Mouse (Mus musculus) lung, embryonic 15.5 days (tissue): ENCODE data around the gene Cldn2. TPM values are rescaled to one million over a fixed set of nuclear protein-coding genes. Genes with fewer than 3 reads are reported as not detected.

Experiments used
- ATAC-seq: fragments of 200-750 bp; cut with Nextera tagmentation; 2 replicates; pipeline ENCODE4 v1.8.0; 2017; ENCODE audit warnings: moderate number of reproducible peaks, borderline replicate concordance; ENCODE audit not compliant: low FRiP score, low TSS enrichment; ENCODE audit errors: extremely low read depth
- H3K27ac ChIP-seq: fragments of 300-500 bp; sonication (generic); 2 replicates; pipeline ENCODE4 v1.5.1; 2015; ENCODE audit warnings: moderate library complexity, mild to moderate bottlenecking, inconsistent platforms
- H3K27me3 ChIP-seq: fragments of 300-500 bp; sonication (generic); 2 replicates; pipeline ENCODE4 v1.6.1; 2015; ENCODE audit warnings: inconsistent platforms
- H3K36me3 ChIP-seq: fragments of 300-500 bp; sonication (generic); 2 replicates; pipeline ENCODE4 v1.6.1; 2015; ENCODE audit warnings: inconsistent platforms
- H3K4me1 ChIP-seq: fragments of 300-500 bp; sonication (generic); 2 replicates; pipeline ENCODE4 v1.6.1; 2015; ENCODE audit warnings: inconsistent platforms
- H3K4me2 ChIP-seq: fragments of 300-500 bp; sonication (generic); 2 replicates; pipeline ENCODE4 v1.6.1; 2015; ENCODE audit warnings: inconsistent platforms, mild to moderate bottlenecking, moderate library complexity
- H3K4me3 ChIP-seq: fragments of 300-500 bp; sonication (generic); 2 replicates; pipeline ENCODE4 v1.5.1; 2015; ENCODE audit warnings: mild to moderate bottlenecking, inconsistent platforms
- H3K9ac ChIP-seq: fragments of 300-500 bp; sonication (generic); 2 replicates; pipeline ENCODE4 v1.6.1; 2015; ENCODE audit warnings: inconsistent platforms
- H3K9me3 ChIP-seq: fragments of 300-500 bp; sonication (generic); 2 replicates; pipeline ENCODE4 v1.6.1; 2016; ENCODE audit warnings: inconsistent platforms
- WGBS: fragments of 180-500 bp; shearing (Covaris S2); methylation state at CpG from one replicate; pipeline ENCODE4 v1.1.7; 2015; 5-methylcytosine and 5-hydroxymethylcytosine counted together
- polyA plus RNA-seq: library from polyadenylated mRNA; unstranded; fragments of >200 nt; fragmentation: Nextera tagmentation; extraction: Ambion mirVana; gene quantifications from 2 replicates; pipeline ENCODE4 v1.2.1, GENCODE M21; 2015

The Cldn2 gene
- polyA plus RNA-seq, 1 experiment from 2014 or later = 0.50 TPM

DNA sequence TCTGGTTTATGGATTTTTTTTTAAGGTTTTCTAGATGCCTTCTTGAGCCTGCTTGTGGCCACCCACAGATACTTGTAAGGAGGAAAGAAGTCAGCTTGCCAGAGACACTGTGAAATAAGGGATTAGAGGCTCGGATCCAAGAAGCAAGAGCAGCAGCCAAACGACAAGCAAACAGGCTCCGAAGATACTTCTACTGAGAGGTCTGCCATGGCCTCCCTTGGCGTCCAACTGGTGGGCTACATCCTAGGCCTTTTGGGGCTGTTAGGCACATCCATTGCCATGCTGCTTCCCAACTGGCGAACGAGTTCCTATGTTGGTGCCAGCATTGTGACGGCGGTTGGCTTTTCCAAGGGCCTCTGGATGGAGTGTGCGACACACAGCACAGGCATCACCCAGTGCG lies 7.9 kb downstream of the Cldn2 start:
- ATAC-seq = no peak
- WGBS = 90% methylated on average over 10 of the region's 10 CpGs
- Histone ChIP-seq H3K36me3 (no peaks in the 10 kb centered on the region), H3K4me1 (no peaks in the 10 kb centered on the region), H3K9ac (no peak overlapping the region), H3K4me3 (no peak overlapping the region), H3K4me2 (no peak overlapping the region), H3K27me3 (no peaks in the 10 kb centered on the region), H3K9me3 (no peaks in the 10 kb centered on the region), H3K27ac (no peak overlapping the region)

DNA sequence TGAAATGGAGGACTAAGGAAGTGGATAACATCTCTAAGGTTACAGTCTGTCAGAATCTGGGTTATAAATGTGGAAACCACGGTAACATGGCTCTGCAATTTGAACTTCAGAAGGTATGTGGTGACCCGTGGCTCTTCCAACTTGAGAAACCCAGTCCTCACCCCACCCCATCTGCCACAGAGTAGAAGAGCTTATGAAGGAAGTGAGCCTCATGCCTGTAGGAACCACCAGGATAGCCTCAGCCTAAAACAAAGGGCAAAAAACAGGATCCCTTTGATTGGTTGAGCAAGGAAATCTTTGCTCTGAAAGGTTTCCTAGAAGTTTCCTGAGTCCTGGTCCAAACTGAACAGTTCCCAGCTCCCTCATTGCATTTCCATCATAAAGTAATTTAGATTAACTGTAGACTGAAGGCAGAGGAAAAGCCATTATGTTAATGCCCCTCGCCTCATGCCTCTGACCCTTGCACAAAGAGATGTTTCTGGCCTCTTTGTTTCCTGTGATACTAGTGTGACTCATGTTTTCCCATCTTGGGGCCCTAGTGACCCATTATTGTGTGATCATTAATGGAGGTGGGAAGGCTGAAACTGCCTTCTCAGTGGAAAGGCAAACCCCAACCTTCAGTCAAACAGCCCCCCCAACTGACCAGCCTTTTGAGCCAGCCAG lies 12.1 kb downstream of the Cldn2 start:
- no peaks in the 10 kb centered on the region for H3K36me3 ChIP-seq
- H3K4me2 ChIP-seq = no peak overlapping the region
- no peaks in the 10 kb centered on the region for H3K9me3 ChIP-seq
- no peak overlapping the region for H3K9ac ChIP-seq
- no peaks in the 10 kb centered on the region for H3K4me1 ChIP-seq
- no peak overlapping the region for H3K27ac ChIP-seq
- ATAC-seq = no peak
- H3K4me3 ChIP-seq = no peak overlapping the region
- 69% methylated on average over 3 of the region's 3 CpGs for WGBS
- no peaks in the 10 kb centered on the region for H3K27me3 ChIP-seq

DNA sequence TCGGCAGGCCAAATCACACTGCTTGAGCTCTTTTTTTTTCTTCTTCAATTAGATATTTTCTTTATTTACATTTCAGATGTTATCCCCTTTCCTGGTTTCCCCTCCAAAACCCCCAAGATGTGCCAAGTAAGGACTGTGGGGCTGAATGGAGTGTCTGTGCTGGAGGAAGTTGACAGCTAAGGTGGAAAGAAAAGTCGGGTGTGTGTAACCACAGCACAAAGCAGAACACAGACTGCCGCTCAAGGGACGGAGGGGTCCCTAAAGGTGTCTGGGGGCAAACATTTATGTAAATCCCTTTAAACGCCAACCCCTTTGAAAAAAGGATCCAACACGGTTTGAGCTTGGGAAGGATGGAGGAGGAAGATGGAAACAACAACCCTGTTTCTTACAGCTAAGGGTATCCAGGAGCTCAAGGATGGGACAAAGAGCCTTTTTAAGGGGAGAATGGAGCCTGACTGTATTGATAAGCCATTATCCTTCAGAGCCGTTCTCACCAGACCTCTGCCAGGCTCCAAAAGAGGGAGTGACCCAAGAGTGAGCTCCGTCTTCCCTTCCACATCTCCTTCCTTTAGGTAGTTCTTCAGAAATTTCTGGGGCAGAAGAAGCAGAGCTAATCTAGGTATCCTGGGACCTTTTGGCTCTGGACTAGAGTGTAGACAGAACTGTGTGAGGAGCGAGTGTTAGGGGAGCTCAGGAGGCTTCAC lies 12.8 kb downstream of the Cldn2 start:
- ATAC-seq = no peak

DNA sequence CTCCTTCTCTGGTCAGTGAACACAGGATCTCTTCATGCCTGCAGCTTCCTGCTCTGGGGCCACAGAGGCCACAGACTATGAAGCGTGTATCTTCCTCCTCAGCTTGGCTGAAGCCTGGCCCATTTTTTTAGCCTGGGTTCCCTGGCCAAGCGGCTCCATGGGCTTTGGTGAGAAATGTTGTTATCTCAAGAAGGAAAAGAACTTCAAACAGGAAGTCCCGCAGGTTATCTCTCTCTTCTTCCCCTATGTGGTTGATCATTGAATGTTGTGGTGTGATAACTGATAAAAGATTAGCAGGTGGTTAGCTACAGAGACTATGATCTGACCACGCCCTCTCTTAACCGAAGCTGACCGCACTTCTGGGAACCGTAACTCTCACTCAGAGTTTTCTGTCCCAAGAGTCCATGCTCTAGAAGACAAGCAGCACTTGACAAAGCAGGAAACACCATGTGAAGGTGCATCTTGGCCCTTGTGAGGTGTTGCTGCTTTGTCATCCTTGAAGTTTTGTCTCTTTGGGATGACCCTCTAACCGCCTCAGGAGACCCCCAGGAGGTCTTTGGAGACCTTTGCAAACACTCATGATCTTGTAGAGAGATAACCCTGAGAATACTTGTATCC lies 13.5 kb downstream of the Cldn2 start:
- no peaks in the 10 kb centered on the region for H3K27me3 ChIP-seq

More for the DNA sequence above, 12.8 kb downstream of the Cldn2 start:
- no peaks in the 10 kb centered on the region for H3K9me3 ChIP-seq
- no peaks in the 10 kb centered on the region for H3K36me3 ChIP-seq
- H3K27ac ChIP-seq = no peak overlapping the region
- no peaks in the 10 kb centered on the region for H3K4me1 ChIP-seq
- H3K4me3 ChIP-seq = no peak overlapping the region
- no peak overlapping the region for H3K4me2 ChIP-seq
- no peaks in the 10 kb centered on the region for H3K27me3 ChIP-seq
- 74% methylated on average over 9 of the region's 9 CpGs for WGBS
- no peak overlapping the region for H3K9ac ChIP-seq

DNA sequence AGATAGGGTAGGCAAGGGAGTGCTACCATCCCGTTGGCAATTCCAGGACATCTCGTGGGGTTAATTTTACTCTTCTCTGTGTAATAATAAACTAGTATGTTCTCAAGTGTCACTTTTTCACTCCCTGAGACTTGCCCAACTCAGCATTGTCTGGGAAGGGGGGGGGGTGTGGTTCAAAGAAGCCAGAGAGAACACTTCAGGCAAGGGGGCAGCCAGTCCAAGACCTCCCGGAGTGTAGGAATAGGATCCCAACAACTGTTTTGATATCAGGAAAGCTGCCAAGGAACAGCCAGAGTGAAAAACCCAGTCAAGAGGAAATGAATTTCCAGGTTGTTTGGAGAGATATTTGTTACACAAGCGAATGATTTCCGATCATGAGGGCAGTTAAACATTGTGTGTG lies 14.6 kb downstream of the Cldn2 start:
- no peaks in the 10 kb centered on the region for H3K36me3 ChIP-seq
- 55% methylated on average over 5 of the region's 5 CpGs for WGBS
- no peak overlapping the region for H3K27ac ChIP-seq

More for the DNA sequence above, 13.5 kb downstream of the Cldn2 start:
- Histone ChIP-seq H3K4me1 (no peaks in the 10 kb centered on the region), H3K27ac (no peak overlapping the region), H3K4me3 (no peak overlapping the region), H3K36me3 (no peaks in the 10 kb centered on the region), H3K4me2 (no peak overlapping the region), H3K9ac (no peak overlapping the region), H3K9me3 (no peaks in the 10 kb centered on the region)
- no peak for ATAC-seq
- WGBS = 70% methylated on average over 8 of the region's 8 CpGs

DNA sequence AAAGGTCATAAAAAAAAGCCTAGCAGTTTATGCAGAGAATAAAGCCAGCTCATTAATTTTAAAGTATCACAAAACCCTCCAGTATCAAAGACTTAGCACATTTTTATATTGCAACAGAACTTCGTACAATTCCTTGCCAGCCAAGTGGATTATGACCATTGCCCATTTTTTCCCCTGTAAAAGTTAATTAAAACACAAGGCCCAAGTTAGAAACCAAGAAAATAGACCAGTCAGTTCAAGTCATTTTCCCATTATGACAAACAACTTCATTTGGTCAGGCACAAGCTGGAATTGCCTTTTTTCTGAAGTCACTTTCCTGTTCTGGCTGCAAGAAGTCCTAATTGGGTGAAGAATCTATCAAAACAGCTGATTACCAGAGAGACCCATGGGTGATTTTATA lies 24.8 kb downstream of the Cldn2 start:
- no peaks in the 10 kb centered on the region for H3K27me3 ChIP-seq
- no peak for ATAC-seq
- no peak overlapping the region for H3K27ac ChIP-seq
- H3K4me1 ChIP-seq = no peaks in the 10 kb centered on the region
- H3K4me3 ChIP-seq = no peak overlapping the region
- H3K4me2 ChIP-seq = no peak overlapping the region
- H3K36me3 ChIP-seq = no peaks in the 10 kb centered on the region
- no peaks in the 10 kb centered on the region for H3K9me3 ChIP-seq
- no peak overlapping the region for H3K9ac ChIP-seq
- WGBS = 79% methylated on average over 1 of the region's 1 CpGs

More for the DNA sequence above, 14.6 kb downstream of the Cldn2 start:
- no peak for ATAC-seq
- H3K27me3 ChIP-seq = no peaks in the 10 kb centered on the region
- H3K4me3 ChIP-seq = no peak overlapping the region
- no peak overlapping the region for H3K9ac ChIP-seq
- no peak overlapping the region for H3K4me2 ChIP-seq
- no peaks in the 10 kb centered on the region for H3K9me3 ChIP-seq
- H3K4me1 ChIP-seq = no peaks in the 10 kb centered on the region

DNA sequence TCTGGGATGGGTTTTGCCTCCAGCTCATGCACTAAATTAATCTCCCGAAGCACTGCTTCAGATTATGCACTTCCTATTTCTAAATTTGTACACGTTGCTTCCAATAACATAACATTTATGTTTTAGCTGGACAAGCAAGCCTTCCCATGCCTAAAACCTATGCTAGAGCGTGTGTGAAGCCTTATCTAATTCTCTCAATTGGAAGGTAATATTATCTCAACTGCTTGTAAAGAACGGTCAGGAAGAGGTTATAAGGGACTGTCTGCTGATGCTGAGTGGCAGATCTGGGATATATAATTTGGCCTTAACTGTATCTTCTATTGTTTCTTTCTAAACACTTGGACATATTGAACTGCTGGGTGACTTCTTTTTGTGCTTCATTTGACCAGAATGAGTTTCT lies 26.3 kb downstream of the Cldn2 start:
- Histone ChIP-seq H3K27ac (no peak overlapping the region), H3K4me2 (no peak overlapping the region), H3K36me3 (no peaks in the 10 kb centered on the region), H3K4me3 (no peak overlapping the region), H3K4me1 (no peaks in the 10 kb centered on the region), H3K27me3 (no peaks in the 10 kb centered on the region), H3K9me3 (no peaks in the 10 kb centered on the region), H3K9ac (no peak overlapping the region)
- no peak for ATAC-seq
- 80% methylated on average over 4 of the region's 4 CpGs for WGBS

DNA sequence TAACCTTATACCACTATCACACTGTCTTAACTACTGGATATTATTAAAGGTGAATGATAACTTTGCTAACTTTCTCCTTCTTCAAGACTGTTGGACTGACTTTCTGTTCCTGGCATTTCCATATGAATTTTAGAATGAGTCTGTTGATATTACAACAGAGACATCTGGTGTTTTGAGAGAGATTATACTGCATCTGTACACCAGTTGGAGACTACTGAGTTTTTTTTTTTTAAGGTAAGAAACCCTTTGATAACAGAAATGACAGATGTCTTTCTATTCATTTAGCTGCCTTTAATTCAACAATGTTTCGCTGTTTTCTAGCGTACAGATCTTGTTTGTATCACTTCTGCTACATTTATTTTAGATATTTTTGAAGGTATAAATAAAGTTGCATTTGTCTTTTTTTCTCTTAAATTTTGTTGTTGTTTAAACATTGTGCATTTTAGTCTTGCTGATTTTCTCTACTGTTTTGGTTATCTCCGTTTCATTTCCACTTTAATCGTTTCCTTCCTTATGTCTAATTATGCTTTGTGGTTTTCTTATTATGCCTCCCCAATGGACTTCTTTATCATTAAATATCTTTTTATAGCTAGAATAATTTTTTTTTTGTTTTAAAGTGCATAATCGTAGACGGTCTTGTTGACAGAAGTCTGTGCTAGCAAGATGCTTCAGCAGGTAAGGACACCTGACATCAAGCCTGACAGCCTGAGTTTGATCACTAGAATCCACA lies 27.9 kb downstream of the Cldn2 start:
- no peaks in the 10 kb centered on the region for H3K36me3 ChIP-seq
- no peaks in the 10 kb centered on the region for H3K4me1 ChIP-seq
- no peak for ATAC-seq

DNA sequence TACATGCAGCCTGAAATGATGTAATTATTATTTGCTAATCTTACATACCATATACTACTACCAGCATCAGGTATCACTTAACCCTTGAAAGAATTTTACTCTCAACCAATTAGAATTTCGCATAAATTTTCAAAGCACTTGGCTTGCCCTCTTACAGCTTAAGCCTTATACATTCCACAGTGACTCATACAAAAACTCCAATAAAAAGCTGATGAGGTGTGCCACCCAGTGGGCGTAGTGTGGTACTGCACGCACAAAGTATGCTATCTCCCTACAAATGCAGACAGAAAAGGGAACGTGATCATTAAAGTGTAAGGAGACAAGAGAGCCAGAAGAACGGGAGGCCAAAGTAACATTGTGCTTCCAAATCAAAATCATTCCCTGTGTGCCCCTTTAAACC lies 31.8 kb downstream of the Cldn2 start:
- ATAC-seq = no peak
- no peak overlapping the region for H3K4me2 ChIP-seq
- 18% methylated on average over 5 of the region's 5 CpGs for WGBS

More for the DNA sequence above, 27.9 kb downstream of the Cldn2 start:
- Histone ChIP-seq H3K4me2 (no peak overlapping the region), H3K9ac (no peak overlapping the region), H3K4me3 (no peak overlapping the region), H3K9me3 (no peaks in the 10 kb centered on the region), H3K27me3 (no peaks in the 10 kb centered on the region), H3K27ac (no peak overlapping the region)
- 86% methylated on average over 6 of the region's 6 CpGs for WGBS

DNA sequence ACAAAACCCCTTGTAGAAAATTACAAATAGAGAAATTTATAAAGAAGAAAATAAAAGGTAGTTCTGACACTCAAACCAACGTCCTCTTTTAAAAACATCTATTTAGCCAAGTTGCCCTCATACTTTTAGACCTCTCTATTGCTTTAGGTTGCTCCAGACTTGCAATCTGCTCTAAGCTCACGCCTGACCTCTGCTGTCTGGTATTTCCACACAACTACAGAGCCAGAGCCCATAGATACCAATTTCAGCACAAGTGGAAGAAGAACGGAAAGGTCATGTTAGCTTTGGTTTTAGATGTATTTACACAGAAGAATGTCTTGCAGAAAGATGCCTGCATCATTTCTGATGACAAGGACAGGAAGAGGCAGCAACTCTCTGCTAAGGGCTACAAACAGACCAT lies 38.4 kb downstream of the Cldn2 start:
- H3K4me2 ChIP-seq = no peak overlapping the region
- H3K9ac ChIP-seq = no peak overlapping the region
- ATAC-seq = no peak
- no peak overlapping the region for H3K27ac ChIP-seq
- no peaks in the 10 kb centered on the region for H3K9me3 ChIP-seq
- no peak overlapping the region for H3K4me3 ChIP-seq
- WGBS = 44% methylated on average over 3 of the region's 3 CpGs
- H3K27me3 ChIP-seq = no peaks in the 10 kb centered on the region
- H3K36me3 ChIP-seq = no peaks in the 10 kb centered on the region
- no peaks in the 10 kb centered on the region for H3K4me1 ChIP-seq

More for the DNA sequence above, 31.8 kb downstream of the Cldn2 start:
- Histone ChIP-seq H3K36me3 (no peaks in the 10 kb centered on the region), H3K9ac (no peak overlapping the region), H3K4me3 (no peak overlapping the region), H3K4me1 (no peaks in the 10 kb centered on the region), H3K9me3 (no peaks in the 10 kb centered on the region), H3K27me3 (no peaks in the 10 kb centered on the region), H3K27ac (no peak overlapping the region)

DNA sequence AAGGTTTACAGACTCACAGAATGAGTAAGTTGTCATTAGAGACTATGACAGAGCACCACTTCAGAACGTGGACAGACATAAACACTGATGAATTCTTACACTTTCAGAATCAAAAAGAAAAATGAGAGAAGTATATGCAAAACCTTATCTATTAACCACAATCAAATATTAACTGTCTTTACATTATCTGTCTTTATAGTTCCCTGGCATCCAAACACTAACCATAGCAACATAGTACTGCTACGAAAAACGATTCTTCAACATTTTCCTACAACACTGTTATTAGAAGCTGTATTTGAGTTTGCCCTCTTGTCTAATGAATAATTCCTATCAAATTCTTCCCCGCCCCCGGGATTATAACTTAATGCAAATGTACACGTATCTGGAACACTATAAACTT lies 40.5 kb downstream of the Cldn2 start:
- Histone ChIP-seq H3K4me3 (no peak overlapping the region), H3K27ac (no peak overlapping the region), H3K9me3 (no peaks in the 10 kb centered on the region), H3K4me1 (no peaks in the 10 kb centered on the region), H3K9ac (no peak overlapping the region), H3K4me2 (no peak overlapping the region), H3K36me3 (no peaks in the 10 kb centered on the region), H3K27me3 (no peaks in the 10 kb centered on the region)
- WGBS = 80% methylated on average over 6 of the region's 6 CpGs
- ATAC-seq = no peak

DNA sequence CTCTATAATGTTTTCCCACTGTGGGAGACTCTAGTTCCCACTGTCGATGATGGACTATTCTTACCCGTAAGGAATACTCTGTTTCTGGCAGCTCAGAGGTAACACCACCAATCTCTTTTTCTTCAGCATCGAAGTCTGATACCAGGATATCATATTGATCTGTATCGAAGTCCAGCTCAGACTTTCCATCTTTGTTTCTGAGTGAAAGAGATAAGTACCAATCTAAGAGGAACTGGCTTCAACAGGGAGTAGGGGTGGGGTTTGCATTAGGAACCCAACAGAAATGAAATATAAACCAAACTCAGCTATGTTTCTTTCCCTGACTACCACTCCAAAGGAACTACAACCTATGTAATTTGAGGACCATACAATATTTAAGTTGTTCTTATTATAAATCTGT lies 54.2 kb downstream of the Cldn2 start:
- H3K4me1 ChIP-seq = no peaks in the 10 kb centered on the region
- 87% methylated on average over 4 of the region's 4 CpGs for WGBS
- no peak overlapping the region for H3K4me2 ChIP-seq
- H3K9me3 ChIP-seq = no peaks in the 10 kb centered on the region
- no peak overlapping the region for H3K27ac ChIP-seq
- H3K4me3 ChIP-seq = no peak overlapping the region
- no peak for ATAC-seq
- no peaks in the 10 kb centered on the region for H3K36me3 ChIP-seq
- no peak overlapping the region for H3K9ac ChIP-seq
- H3K27me3 ChIP-seq = no peaks in the 10 kb centered on the region
